Mouse (Mus musculus) neural tube, postnatal 0 days (tissue): Measurements from ENCODE around the gene Rln3. TPM values are rescaled to one million over a fixed set of nuclear protein-coding genes. Genes with fewer than 3 reads are reported as not detected.
A peak's percentile ranks its signal among the peaks of the same experiment; 100 is the strongest.

Source experiments
- microRNA counts: library from miRNA; unstranded; fragments of <30 nt; microRNA quantifications from one replicate; lab custom pipeline; 2015
- microRNA-seq: library from miRNA; unstranded; fragments of <30 nt; microRNA quantifications from one replicate; pipeline ENCODE4, GENCODE M21; 2016
- polyA plus RNA-seq: library from polyadenylated mRNA; unstranded; fragments of >200 nt; fragmentation: Nextera tagmentation; extraction: Ambion mirVana; gene quantifications from 2 replicates; pipeline ENCODE4 v1.2.1, GENCODE M21; 2015

Gene Rln3
- 0.95 and 2.0 TPM in 2 replicates for polyA plus RNA-seq

DNA sequence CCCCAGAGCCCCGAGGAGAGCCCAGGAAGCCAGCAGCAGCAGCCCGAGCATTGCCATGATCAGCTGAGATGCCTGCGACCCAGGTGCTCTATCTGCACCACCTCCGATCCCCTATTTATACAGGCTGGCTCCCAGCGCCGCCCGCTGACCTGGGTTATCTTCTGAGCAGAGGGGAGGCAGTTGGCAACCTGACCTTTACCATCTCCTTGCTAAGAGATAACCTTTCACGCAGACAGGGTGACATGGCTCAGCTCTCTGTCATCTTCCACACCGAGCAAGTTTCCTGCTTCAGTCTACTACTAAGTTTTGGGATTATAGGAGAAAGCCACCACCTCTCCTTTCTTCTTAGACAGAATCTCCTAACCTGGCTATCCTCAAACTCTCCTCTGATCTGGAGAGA lies at the start of gene Rln3:
Gene Rln3 (minus strand): TSS at position 101 of the 400 bp plus-strand sequence.

DNA sequence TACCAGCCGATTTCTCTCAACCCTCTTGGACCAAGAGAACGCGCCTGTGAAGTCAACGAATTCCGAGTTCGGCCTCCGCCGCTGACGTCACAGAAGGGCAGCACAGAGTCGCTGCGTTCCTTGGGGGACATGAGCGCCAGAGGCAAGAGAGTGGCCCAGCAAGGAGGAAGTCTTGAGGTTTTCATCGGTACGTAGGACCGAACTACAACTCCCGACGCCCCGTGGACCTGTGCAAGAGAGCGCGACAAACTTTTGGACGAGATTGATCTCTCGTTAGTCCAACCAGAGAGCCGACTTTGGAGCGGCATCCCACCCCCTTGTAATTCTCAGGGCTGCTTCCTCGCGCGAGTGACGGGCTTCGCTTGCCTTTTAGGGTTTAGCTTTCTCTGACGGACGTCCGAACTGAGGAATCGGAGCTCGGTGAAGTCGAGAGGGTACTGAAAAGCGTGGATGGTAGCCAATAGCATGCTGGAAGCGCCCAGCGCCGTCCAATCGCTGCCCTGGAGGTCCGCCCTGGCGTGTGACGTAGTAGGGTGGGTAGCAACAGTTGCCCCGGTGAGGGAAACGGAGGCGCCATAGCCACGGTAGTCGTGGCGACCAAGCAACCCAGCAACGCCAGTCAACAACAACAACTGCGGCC lies 21.6 kb upstream of the Rln3 start, which contains the start of gene Rfx1:
Gene Rfx1 (plus strand): TSS at position 544 of the 640 bp plus-strand sequence.

DNA sequence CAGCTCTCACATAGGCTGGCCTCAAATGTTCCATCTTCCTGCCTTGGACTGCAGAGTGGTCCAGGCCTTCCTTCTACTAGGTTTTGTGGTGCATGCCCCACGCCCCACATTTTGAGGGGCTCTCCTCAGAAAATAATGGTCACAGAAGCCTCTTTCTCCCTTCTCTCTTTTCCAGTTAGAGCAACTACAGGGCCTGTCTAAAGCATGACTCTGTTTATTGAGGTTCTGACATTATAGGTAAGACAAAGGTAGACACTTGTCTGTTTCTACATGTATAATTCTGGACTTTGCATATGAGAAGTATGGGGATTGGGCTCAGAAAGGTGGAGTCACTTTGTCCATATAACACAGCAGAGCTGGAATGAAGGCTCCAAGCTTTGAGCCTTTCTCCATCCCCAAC lies 20.2 kb upstream of the Rln3 start, which contains the start of gene Gm10643:
Gene Gm10643 (minus strand): TSS at position 101 of the 400 bp plus-strand sequence.

DNA sequence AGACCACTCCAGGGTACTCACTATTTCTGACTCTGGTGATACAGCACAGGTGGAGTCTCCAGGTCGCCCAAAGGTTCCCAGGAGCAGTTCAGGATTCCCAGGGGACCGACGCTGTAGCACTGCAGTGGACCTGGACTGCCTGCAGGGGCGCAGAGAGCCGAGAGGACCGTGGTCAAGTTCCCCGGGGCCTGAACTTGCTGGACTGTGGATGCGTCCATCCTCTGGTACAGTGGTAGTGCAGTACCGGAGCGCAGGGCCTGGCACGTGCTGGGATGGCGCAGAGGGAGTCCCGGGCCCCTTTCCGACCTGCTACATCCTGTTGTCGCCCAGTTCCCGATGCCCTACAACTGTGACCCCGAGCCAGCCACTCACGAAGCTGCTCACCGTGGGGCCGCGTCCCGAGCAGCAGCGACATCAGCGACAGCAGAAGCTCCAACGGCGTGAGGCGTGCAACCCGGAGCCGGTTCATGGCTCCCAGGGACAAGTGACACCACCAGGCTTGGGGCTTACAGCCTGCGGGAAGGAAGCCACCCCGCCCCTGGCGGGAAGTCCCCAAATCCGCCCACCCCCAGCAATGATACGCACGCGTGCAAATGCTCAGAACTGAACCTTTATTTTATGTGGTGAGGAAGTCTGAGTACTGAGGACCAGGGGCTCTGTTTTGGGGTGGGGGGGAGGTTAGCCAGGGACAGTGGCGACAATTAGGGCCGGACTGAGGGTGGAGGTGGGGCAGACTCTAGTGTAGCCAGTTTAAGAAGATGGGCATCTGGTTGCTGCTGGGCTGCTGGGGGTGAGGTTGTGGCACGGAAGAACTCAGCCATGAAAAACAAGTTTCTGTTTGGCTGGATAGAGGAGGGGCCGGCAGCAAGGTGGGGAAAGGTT lies 2.5 kb downstream of the Rln3 start, which contains the start of gene Il27ra:
Gene Il27ra (minus strand): TSS at position 524 of the 882 bp plus-strand sequence.

DNA sequence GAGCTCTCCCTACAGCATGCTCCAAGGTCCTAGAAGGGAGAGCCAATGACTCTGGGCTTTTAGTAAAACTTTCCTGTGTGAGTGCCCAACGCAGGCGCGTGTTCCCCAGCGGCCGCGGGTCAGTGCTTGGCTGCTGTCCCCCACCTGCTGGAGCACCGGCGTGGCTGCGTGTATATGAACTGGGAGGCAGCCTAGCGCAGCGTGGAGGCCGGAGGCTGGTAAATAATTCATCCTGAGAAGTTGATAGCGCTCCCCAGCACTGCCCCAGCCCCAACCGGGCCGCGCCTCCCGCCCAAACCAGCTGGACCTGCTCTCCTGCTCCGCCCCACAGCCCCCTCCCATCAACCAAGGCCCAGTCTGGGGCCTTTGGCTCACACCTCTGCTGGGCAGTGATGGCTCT lies 23.7 kb downstream of the Rln3 start, which contains the start of gene Palm3:
Gene Palm3 (plus strand): TSS at position 376 of the 400 bp plus-strand sequence.

DNA sequence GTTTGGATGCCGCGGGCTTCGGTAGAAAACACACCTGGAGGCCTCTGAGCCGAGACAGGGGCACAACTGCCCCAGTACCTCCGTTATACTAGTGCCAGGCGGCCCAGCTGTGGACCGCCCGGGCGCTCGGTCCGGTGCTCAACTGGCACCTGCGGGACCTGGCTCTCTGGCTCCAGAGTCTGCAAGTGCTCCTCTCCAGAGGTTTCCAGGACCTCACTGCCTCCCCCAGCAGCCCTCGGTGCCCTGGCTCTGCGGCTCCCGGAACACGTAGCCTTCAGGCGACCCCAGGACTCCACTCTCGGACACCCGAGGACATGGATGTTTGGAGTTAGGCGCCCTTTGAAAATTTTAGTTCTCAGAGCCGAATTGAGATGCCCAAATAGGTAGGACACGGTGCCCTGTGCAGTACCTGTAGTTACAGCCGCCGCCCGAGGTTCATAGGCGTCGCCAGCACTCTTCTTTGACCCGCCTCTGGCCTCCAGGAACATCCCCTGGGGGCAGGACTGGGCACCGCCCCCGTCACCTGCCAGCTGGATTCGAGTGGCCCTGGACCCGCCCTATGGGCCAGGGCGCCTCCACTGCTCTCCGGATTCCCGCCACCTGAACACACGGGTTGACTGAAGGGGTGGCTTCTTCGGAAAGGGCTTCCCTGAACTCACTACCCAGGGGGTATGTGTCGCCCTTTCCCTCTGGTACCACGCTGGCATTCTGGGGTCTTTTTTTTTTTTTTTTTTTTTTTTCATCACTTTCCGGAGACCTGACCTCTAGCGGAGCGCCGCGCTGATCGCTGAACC lies 32.9 kb downstream of the Rln3 start, which contains the start of gene 2210011C24Rik:
Gene 2210011C24Rik (minus strand): TSS at position 467 of the 794 bp plus-strand sequence.

DNA sequence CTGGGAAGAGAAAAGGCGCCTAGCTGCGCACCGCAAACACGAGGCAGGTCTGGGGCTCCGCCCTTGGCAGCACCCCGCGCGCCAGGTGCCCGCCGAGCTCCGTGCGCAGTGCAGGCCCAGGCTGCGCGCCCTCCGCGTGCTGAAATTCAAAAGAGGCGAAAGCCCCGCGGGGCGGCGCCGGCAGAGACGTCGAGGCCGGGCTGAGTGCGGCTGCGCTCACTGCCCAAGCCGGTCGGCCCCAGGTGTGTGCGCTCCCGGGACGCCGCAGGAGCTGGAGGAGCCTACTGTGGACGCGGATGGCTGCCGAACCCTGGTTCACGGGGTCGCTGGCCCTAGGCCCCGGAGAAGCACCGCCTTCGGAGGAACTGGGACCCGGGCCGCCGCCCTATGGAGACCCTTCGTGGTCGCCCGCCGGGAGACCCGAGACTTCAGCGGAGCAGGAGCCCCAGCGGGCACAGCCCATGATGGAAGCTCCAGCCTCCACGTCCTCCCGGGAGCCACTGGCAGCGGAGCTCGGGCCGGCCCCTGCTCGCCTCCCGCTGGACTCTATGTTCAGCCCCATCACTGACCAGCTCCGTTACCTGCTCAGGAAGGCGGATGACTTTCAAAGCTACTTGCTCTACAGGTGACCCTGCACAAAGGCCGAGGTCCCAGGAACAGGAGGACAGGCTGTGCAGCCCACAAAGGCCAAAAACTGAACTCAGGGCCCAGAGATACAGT lies 43.4 kb downstream of the Rln3 start, which contains the start of gene 1700067K01Rik:
Gene 1700067K01Rik (plus strand): TSS at position 222 of the 720 bp plus-strand sequence.

DNA sequence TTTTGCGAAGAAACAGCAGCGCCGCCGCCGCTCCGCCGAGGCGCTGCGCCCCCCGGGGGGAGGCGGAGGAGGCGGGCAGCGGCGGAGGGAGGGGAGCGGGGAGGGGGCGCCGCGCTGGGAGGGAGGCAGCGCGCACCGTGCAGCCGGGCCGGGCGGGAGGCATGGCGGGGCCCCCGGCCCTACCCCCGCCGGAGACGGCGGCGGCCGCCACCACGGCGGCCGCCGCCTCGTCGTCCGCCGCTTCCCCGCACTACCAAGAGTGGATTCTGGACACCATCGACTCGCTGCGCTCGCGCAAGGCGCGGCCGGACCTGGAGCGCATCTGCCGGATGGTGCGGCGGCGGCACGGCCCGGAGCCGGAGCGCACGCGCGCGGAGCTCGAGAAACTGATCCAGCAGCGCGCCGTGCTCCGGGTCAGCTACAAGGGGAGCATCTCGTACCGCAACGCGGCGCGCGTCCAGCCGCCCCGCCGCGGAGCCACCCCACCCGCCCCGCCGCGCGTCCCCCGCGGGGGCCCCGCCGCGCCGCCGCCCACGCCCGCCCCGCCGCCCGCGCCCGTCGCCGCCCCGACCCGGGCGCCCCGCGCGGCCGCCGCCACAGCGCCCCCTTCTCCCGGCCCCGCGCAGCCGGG lies 47.2 kb downstream of the Rln3 start, which contains the start of gene Samd1:
Gene Samd1 (plus strand): TSS at position 162 of the 631 bp plus-strand sequence.

MicroRNA genes within 50 kb of the gene (microRNA counts, 519-probe panel; counts per million panel counts)
- microRNA mmu-miR-1199 (lab: Ali Mortazavi, UCI) (40.5 counts per million), microRNA mmu-miR-709 (lab: Ali Mortazavi, UCI) (4,366 counts per million, percentile 42 among the panel's probes with 10 or more counts)

Small RNA genes within 50 kb of the gene (microRNA-seq; reads per million reads assigned to microRNA genes)
- gene Mir1199 (not detected), gene Mir709 (not detected), gene Mir8111 (0.87 reads per million)

Other genes starting within 250 kb of the Rln3 start
- gene Adgrl1, start 144.9 kb downstream of the Rln3 start, polyA plus RNA-seq, result 70.5 and 78.1 TPM in 2 replicates
- gene Gm10644, start 89.8 kb downstream of the Rln3 start, polyA plus RNA-seq, result 0.45 and 0.80 TPM in 2 replicates
- 5.1 and 6.2 TPM in 2 replicates for gene Asf1b, start 89.5 kb downstream of the Rln3 start, polyA plus RNA-seq
- gene Prkaca, start 72.0 kb downstream of the Rln3 start, polyA plus RNA-seq, result 289 and 303 TPM in 2 replicates
- gene Samd1, start 47.3 kb downstream of the Rln3 start, polyA plus RNA-seq, result 8.0 and 8.7 TPM in 2 replicates
- 1.3 and 1.5 TPM in 2 replicates for gene 1700067K01Rik, start 43.5 kb downstream of the Rln3 start, polyA plus RNA-seq
- gene 2210011C24Rik, start 32.8 kb downstream of the Rln3 start, polyA plus RNA-seq, result 2.6 and 3.0 TPM in 2 replicates
- 12.8 and 16.2 TPM in 2 replicates for gene Palm3, start 23.5 kb downstream of the Rln3 start, polyA plus RNA-seq
- 0.52 and 0.72 TPM in 2 replicates for gene Il27ra, start 2.4 kb downstream of the Rln3 start, polyA plus RNA-seq
- 1.7 and 1.9 TPM in 2 replicates for gene Gm10643, start 20.1 kb upstream of the Rln3 start, polyA plus RNA-seq
- gene Rfx1, start 21.8 kb upstream of the Rln3 start, polyA plus RNA-seq, result 6.2 and 8.1 TPM in 2 replicates
- 15.6 and 19.1 TPM in 2 replicates for gene Dcaf15, start 59.8 kb upstream of the Rln3 start, polyA plus RNA-seq
- gene Podnl1, start 81.0 kb upstream of the Rln3 start, polyA plus RNA-seq, result 0.45 and 0.58 TPM in 2 replicates
- gene Cc2d1a, start 102.9 kb upstream of the Rln3 start, polyA plus RNA-seq, result 44.4 and 54.6 TPM in 2 replicates
- 2.1 and 3.0 TPM in 2 replicates for gene 4930432K21Rik, start 103.0 kb upstream of the Rln3 start, polyA plus RNA-seq
- gene Nanos3, start 140.2 kb upstream of the Rln3 start, polyA plus RNA-seq, result 14.3 and 16.5 TPM in 2 replicates
- 6.6 and 7.5 TPM in 2 replicates for gene Zswim4, start 192.1 kb upstream of the Rln3 start, polyA plus RNA-seq
- gene D8Ertd738e, start 204.7 kb upstream of the Rln3 start, polyA plus RNA-seq, result 319 and 349 TPM in 2 replicates
- 54.0 and 57.9 TPM in 2 replicates for gene Mri1, start 212.3 kb upstream of the Rln3 start, polyA plus RNA-seq
- 18.1 and 20.6 TPM in 2 replicates for gene Ccdc130, start 225.4 kb upstream of the Rln3 start, polyA plus RNA-seq